Mouse (Mus musculus) neural tube, embryonic 12.5 days (tissue): ENCODE measurements at regions not wholly inside any gene's neighbourhood (a gene's known extent, or its start where the extent isn't known, plus 50 kb on each side); places are given as distances from the start of the nearest gene placed in this dataset.
"Not testable (repeated sequence)": the region's sequence is repeated elsewhere in the genome, so short reads cannot be mapped to it uniquely, and the experiment has no call there.

Experiments
- ATAC-seq: fragments of 200-750 bp; cut with Nextera tagmentation; 2 replicates; pipeline ENCODE4 v1.8.0; 2017; ENCODE audit warnings: low read depth, mild to moderate bottlenecking, moderate TSS enrichment, moderate library complexity; ENCODE audit not compliant: low FRiP score
- H3K27ac ChIP-seq: fragments of 300-500 bp; sonication (generic); 2 replicates; pipeline ENCODE4 v1.5.1; 2016
- H3K27me3 ChIP-seq: fragments of 300-500 bp; sonication (generic); replicated peaks from 2 replicates; pipeline ENCODE4 v1.6.1; 2016; ENCODE audit warnings: mild to moderate bottlenecking
- H3K36me3 ChIP-seq: fragments of 300-500 bp; sonication (generic); 2 replicates; pipeline ENCODE4 v1.6.1; 2016; ENCODE audit warnings: mild to moderate bottlenecking
- H3K4me1 ChIP-seq: fragments of 300-500 bp; sonication (generic); 2 replicates; pipeline ENCODE4 v1.6.1; 2016
- H3K4me2 ChIP-seq: fragments of 300-500 bp; sonication (generic); replicated peaks from 2 replicates; pipeline ENCODE4 v1.6.1; 2016; ENCODE audit warnings: mild to moderate bottlenecking
- H3K4me3 ChIP-seq: fragments of 300-500 bp; sonication (generic); 2 replicates; pipeline ENCODE4 v1.5.1; 2016
- H3K9ac ChIP-seq: fragments of 300-500 bp; sonication (generic); 2 replicates; pipeline ENCODE4 v1.6.1; 2016; ENCODE audit warnings: mild to moderate bottlenecking
- H3K9me3 ChIP-seq: fragments of 300-500 bp; sonication (generic); 2 replicates; pipeline ENCODE4 v1.6.1; 2016; ENCODE audit warnings: mild to moderate bottlenecking
- WGBS: fragments of 180-500 bp; shearing (Covaris S2); methylation state at CpG from one replicate; pipeline ENCODE4 v1.1.7; 2016; 5-methylcytosine and 5-hydroxymethylcytosine counted together

GRCm38 (mm10) chr12:17852138-17852537 lies 161.5 kb downstream of the Hpcal1 start:
- not testable (repeated sequence) for ATAC-seq, H3K4me1 ChIP-seq, H3K27ac ChIP-seq, H3K36me3 ChIP-seq, H3K27me3 ChIP-seq, H3K9ac ChIP-seq, H3K4me2 ChIP-seq, H3K9me3 ChIP-seq, H3K4me3 ChIP-seq
- WGBS = 57% methylated on average over 3 of the region's 3 CpGs

GRCm38 (mm10) chr12:17872491-17872890 lies 181.8 kb downstream of the Hpcal1 start:
- not testable (repeated sequence) for H3K27me3 ChIP-seq, H3K27ac ChIP-seq, H3K4me3 ChIP-seq, H3K9me3 ChIP-seq, H3K9ac ChIP-seq, ATAC-seq, H3K4me1 ChIP-seq, H3K4me2 ChIP-seq, H3K36me3 ChIP-seq
- WGBS = 87% methylated on average over 6 of the region's 6 CpGs

GRCm38 (mm10) chr12:17881371-17882116 lies 190.9 kb downstream of the Hpcal1 start:
- Histone ChIP-seq H3K4me3 (peak overlapping the region; percentile 81), H3K9me3 (0 out of 2 replicates have a peak, but pooled peaks cover 8% of the 10 kb centered on the region), H3K4me2 (peak overlapping the region; percentile 57), H3K27ac (peak overlapping the region; percentile 68), H3K36me3 (no peaks in the 10 kb centered on the region), H3K27me3 (no peaks in the 10 kb centered on the region), H3K4me1 (no peaks in the 10 kb centered on the region), H3K9ac (peak overlapping the region; percentile 87)
- WGBS = under 1% methylated on average over 48 of the region's 59 CpGs
- ATAC-seq = peak; percentile 99

GRCm38 (mm10) chr12:17882117-17883116 lies 191.8 kb downstream of the Hpcal1 start:
- H3K4me1 ChIP-seq, H3K27me3 ChIP-seq, H3K36me3 ChIP-seq: not testable (repeated sequence)
- Histone ChIP-seq H3K4me2 (peak overlapping the region; percentile 57), H3K4me3 (peak overlapping the region; percentile 81), H3K9me3 (peaks cover 14% of the 10 kb centered on the region; the same call in 1 of the 2 replicates), H3K27ac (peak overlapping the region; percentile 68), H3K9ac (peak overlapping the region; percentile 87)
- WGBS = 1% methylated on average over 65 of the region's 65 CpGs
- peak; percentile 33; the same call in 1 of the 2 replicates for ATAC-seq

- 96% methylated on average over 6 of the region's 6 CpGs for WGBS
- not testable (repeated sequence) for H3K4me3 ChIP-seq, ATAC-seq, H3K27me3 ChIP-seq, H3K4me2 ChIP-seq, H3K4me1 ChIP-seq, H3K9ac ChIP-seq, H3K27ac ChIP-seq
- Histone ChIP-seq H3K9me3 (peaks cover 57% of the 10 kb centered on the region), H3K36me3 (peaks cover 20% of the 10 kb centered on the region)
These were observed 201.1 kb downstream of the Hpcal1 start for GRCm38 (mm10) chr12:17891663-17892310.

- Histone ChIP-seq H3K9me3 (peaks cover 25% of the 10 kb centered on the region; the same call in 1 of the 2 replicates), H3K36me3 (peaks cover 15% of the 10 kb centered on the region)
- H3K4me2 ChIP-seq, H3K27me3 ChIP-seq, H3K9ac ChIP-seq, H3K4me1 ChIP-seq, ATAC-seq, H3K4me3 ChIP-seq, H3K27ac ChIP-seq: not testable (repeated sequence)
- WGBS = 95% methylated on average over 3 of the region's 3 CpGs
These were observed 222.4 kb downstream of the Hpcal1 start for GRCm38 (mm10) chr12:17913058-17913457.
